Mouse (Mus musculus) bone marrow, adult 2 months (tissue): ENCODE measurements at regions not wholly inside any gene's neighbourhood (a gene's known extent, or its start where the extent isn't known, plus 50 kb on each side); places are given as distances from the start of the nearest gene placed in this dataset.
"Not testable (repeated sequence)": the region's sequence is repeated elsewhere in the genome, so short reads cannot be mapped to it uniquely, and the experiment has no call there.

Experiments used
- H3K27ac ChIP-seq: fragments of 200-500 bp; 2 replicates; pipeline ENCODE4 v1.5.1; 2012; ENCODE audit warnings: low read depth, mild to moderate bottlenecking, control low read depth, inconsistent platforms, low read length; ENCODE audit not compliant: control insufficient read depth, poor library complexity, insufficient read depth
- H3K4me1 ChIP-seq: fragments of 200-500 bp; 2 replicates; pipeline ENCODE4 v1.6.1; 2011; ENCODE audit warnings: low read length; ENCODE audit not compliant: control insufficient read depth, insufficient read depth
- H3K4me3 ChIP-seq: fragments of 200-500 bp; replicated peaks from 2 replicates; pipeline ENCODE3; 2011; ENCODE audit warnings: mild to moderate bottlenecking, low read depth, low read length, control low read depth; ENCODE audit not compliant: control insufficient read depth
- CTCF ChIP-seq: fragments of 200-500 bp; IDR thresholded peaks from 2 replicates; pipeline ENCODE4 v1.5.1; 2011; ENCODE audit warnings: low read length, control low read depth; ENCODE audit not compliant: control insufficient read depth, insufficient read depth
- POLR2A ChIP-seq: fragments of 200-500 bp; IDR thresholded peaks from 2 replicates; pipeline ENCODE4 v1.6.1; 2011; ENCODE audit warnings: low read depth, mild to moderate bottlenecking, control low read depth, low read length, borderline replicate concordance; ENCODE audit not compliant: control insufficient read depth
- WGBS: fragments of 180-500 bp; shearing (Covaris S2); methylation state at CpG from one replicate; pipeline ENCODE4 v1.1.7; 2018; 5-methylcytosine and 5-hydroxymethylcytosine counted together

- no peak overlapping the region for H3K4me3 ChIP-seq
- no peak overlapping the region for H3K27ac ChIP-seq
- TF ChIP-seq POLR2A (no peak), CTCF (peak; percentile 58)
- WGBS, result 21% methylated on average over 10 of the region's 10 CpGs
- H3K4me1 ChIP-seq, result no peaks in the 10 kb centered on the region
Measured at GRCm38 (mm10) chr12:71707727-71708369, 123.0 kb upstream of the Daam1 start.

- H3K4me3 ChIP-seq, result no peak overlapping the region
- no peaks in the 10 kb centered on the region for H3K4me1 ChIP-seq
- H3K27ac ChIP-seq, result no peak overlapping the region
- 77% methylated on average over 7 of the region's 7 CpGs for WGBS
- TF ChIP-seq CTCF (no peak), POLR2A (no peak)
Measured at GRCm38 (mm10) chr12:71714606-71715005, 116.3 kb upstream of the Daam1 start.

GRCm38 (mm10) chr12:71718412-71718811 lies 112.5 kb upstream of the Daam1 start:
- H3K4me3 ChIP-seq, H3K4me1 ChIP-seq, H3K27ac ChIP-seq: not testable (repeated sequence)
- WGBS, result 72% methylated on average over 12 of the region's 12 CpGs

GRCm38 (mm10) chr12:71718911-71719310 lies 112.0 kb upstream of the Daam1 start:
- H3K4me3 ChIP-seq, result no peak overlapping the region
- TF ChIP-seq CTCF, result no peak
- 77% methylated on average over 7 of the region's 7 CpGs for WGBS
- H3K27ac ChIP-seq, result no peak overlapping the region
- H3K4me1 ChIP-seq, result no peaks in the 10 kb centered on the region

- TF ChIP-seq CTCF (no peak), POLR2A (no peak)
- Histone ChIP-seq H3K27ac (no peak overlapping the region), H3K4me1 (no peaks in the 10 kb centered on the region), H3K4me3 (no peak overlapping the region)
- WGBS, result 74% methylated on average over 5 of the region's 5 CpGs
Measured at GRCm38 (mm10) chr12:71725140-71725539, 105.7 kb upstream of the Daam1 start.

- H3K27ac ChIP-seq, result no peak overlapping the region
- no peak overlapping the region for H3K4me3 ChIP-seq
- TF ChIP-seq POLR2A (no peak), CTCF (no peak)
- 85% methylated on average over 4 of the region's 4 CpGs for WGBS
- no peaks in the 10 kb centered on the region for H3K4me1 ChIP-seq
Measured at GRCm38 (mm10) chr12:71725713-71726336, 105.1 kb upstream of the Daam1 start.

- no peak overlapping the region for H3K4me3 ChIP-seq
- 72% methylated on average over 2 of the region's 2 CpGs for WGBS
Measured at GRCm38 (mm10) chr12:71743345-71743744, 87.5 kb upstream of the Daam1 start.

GRCm38 (mm10) chr12:71746011-71746410 lies 84.9 kb upstream of the Daam1 start:
- 61% methylated on average over 6 of the region's 6 CpGs for WGBS
- no peak overlapping the region for H3K4me3 ChIP-seq
- no peak for TF ChIP-seq POLR2A
- TF ChIP-seq CTCF, result no peak

More at GRCm38 (mm10) chr12:71743345-71743744, 87.5 kb upstream of the Daam1 start:
- Histone ChIP-seq H3K27ac (no peak overlapping the region), H3K4me1 (no peaks in the 10 kb centered on the region)
- no peak for TF ChIP-seq POLR2A
- TF ChIP-seq CTCF, result no peak

GRCm38 (mm10) chr12:71747386-71747785 lies 83.5 kb upstream of the Daam1 start:
- Histone ChIP-seq H3K4me1 (no peaks in the 10 kb centered on the region; the same call in 1 of the 2 replicates), H3K27ac (no peak overlapping the region), H3K4me3 (no peak overlapping the region)
- 84% methylated on average over 10 of the region's 10 CpGs for WGBS
- TF ChIP-seq CTCF (no peak), POLR2A (no peak)

More at GRCm38 (mm10) chr12:71746011-71746410, 84.9 kb upstream of the Daam1 start:
- Histone ChIP-seq H3K4me1 (no peaks in the 10 kb centered on the region; the same call in 1 of the 2 replicates), H3K27ac (no peak overlapping the region)
